Mouse (Mus musculus) limb, embryonic 14.5 days (tissue): Measurements from ENCODE around the gene Pcbd1. TPM values are rescaled to one million over a fixed set of nuclear protein-coding genes. Genes with fewer than 3 reads are reported as not detected.

ENCODE experiments used
- ATAC-seq: fragments of 200-750 bp; cut with Nextera tagmentation; 2 replicates; pipeline ENCODE4 v1.8.0; 2017; ENCODE audit warnings: low read depth, moderate number of reproducible peaks, moderate TSS enrichment; ENCODE audit not compliant: low FRiP score
- DNase-seq: peaks from one replicate; pipeline ENCODE4 v3.0.0-alpha.2; 2015; ENCODE audit warnings: low spot score
- H3K27ac ChIP-seq: fragments of 300-500 bp; sonication (generic); replicated peaks from 2 replicates; pipeline ENCODE4 v1.5.1; 2014; ENCODE audit warnings: low read depth, mild to moderate bottlenecking, low read length, moderate library complexity, mixed read lengths
- H3K27me3 ChIP-seq: fragments of 300-500 bp; sonication (generic); 2 replicates; pipeline ENCODE4 v1.6.1; 2014; ENCODE audit warnings: low read length, mixed read lengths; ENCODE audit not compliant: control insufficient read depth, insufficient read depth
- H3K36me3 ChIP-seq: fragments of 300-500 bp; sonication (generic); 2 replicates; pipeline ENCODE4 v1.6.1; 2014; ENCODE audit warnings: mild to moderate bottlenecking, low read length, moderate library complexity, mixed read lengths; ENCODE audit not compliant: control insufficient read depth, insufficient read depth
- H3K4me1 ChIP-seq: fragments of 300-500 bp; sonication (generic); 2 replicates; pipeline ENCODE4 v1.6.1; 2014; ENCODE audit warnings: antibody characterized with exemption, low read length, mixed read lengths; ENCODE audit not compliant: control insufficient read depth, insufficient read depth
- H3K4me2 ChIP-seq: fragments of 300-500 bp; sonication (generic); replicated peaks from 2 replicates; pipeline ENCODE4 v1.6.1; 2014; ENCODE audit warnings: low read depth, mild to moderate bottlenecking, low read length, moderate library complexity; ENCODE audit not compliant: severe bottlenecking
- H3K4me3 ChIP-seq: fragments of 300-500 bp; sonication (generic); replicated peaks from 2 replicates; pipeline ENCODE4 v1.5.1; 2014; ENCODE audit warnings: low read length
- H3K9ac ChIP-seq: fragments of 300-500 bp; sonication (generic); 2 replicates; pipeline ENCODE4 v1.6.1; 2014; ENCODE audit warnings: mild to moderate bottlenecking, low read depth, low read length, moderate library complexity; ENCODE audit not compliant: severe bottlenecking
- H3K9me3 ChIP-seq: fragments of 300-500 bp; sonication (generic); 2 replicates; pipeline ENCODE4 v1.6.1; 2016; ENCODE audit warnings: low read length; ENCODE audit not compliant: control insufficient read depth
- POLR2A ChIP-seq: fragments of 200-500 bp; IDR thresholded peaks from 2 replicates; pipeline ENCODE4 v1.8.0; 2012; ENCODE audit warnings: inconsistent platforms, mild to moderate bottlenecking, moderate library complexity, borderline replicate concordance; ENCODE audit not compliant: insufficient read depth, insufficient read length; ENCODE audit errors: extremely low read depth
- WGBS: fragments of 180-500 bp; shearing (Covaris S2); extraction: QIAGEN DNeasy Blood & Tissue Kit; methylation state at CpG from one replicate; pipeline ENCODE4 v1.1.7; 2014; 5-methylcytosine and 5-hydroxymethylcytosine counted together
- polyA plus RNA-seq, 2 experiments: library from polyadenylated mRNA; depleted of rRNA in 1 of 2; stranded (reverse) in 1 of 2; unstranded in 1 of 2; fragments of >200 nt; fragmentation: Nextera tagmentation in 1 of 2; extraction: Ambion mirVana in 1 of 2; gene quantifications; 2 replicates each; pipeline versions ENCODE4 v1.2.1 to v1.2.3; 2012 to 2014

The Pcbd1 gene
- polyA plus RNA-seq, 2 experiments, result 9.3 to 15.2 TPM

- no peak for ATAC-seq
- no peaks in the 10 kb centered on the region for H3K27me3 ChIP-seq
Observed at GRCm38 (mm10) chr10:61124462-61124861, 35.3 kb downstream of the Pcbd1 start.

GRCm38 (mm10) chr10:61128701-61129365, 39.7 kb downstream of the Pcbd1 start:
- Histone ChIP-seq H3K9ac (no peak overlapping the region), H3K9me3 (no peaks in the 10 kb centered on the region), H3K27me3 (no peaks in the 10 kb centered on the region), H3K4me3 (no peak overlapping the region), H3K4me2 (no peak overlapping the region), H3K4me1 (no peaks in the 10 kb centered on the region), H3K36me3 (peaks cover 11% of the 10 kb centered on the region; the same call in 1 of the 2 replicates), H3K27ac (no peak overlapping the region)
- 83% methylated on average over 1 of the region's 1 CpGs for WGBS
- no peak for DNase-seq
- TF ChIP-seq POLR2A, result no peak
- no peak for ATAC-seq

More at GRCm38 (mm10) chr10:61124462-61124861, 35.3 kb downstream of the Pcbd1 start:
- no peaks in the 10 kb centered on the region for H3K4me1 ChIP-seq
- TF ChIP-seq POLR2A, result no peak
- no peak overlapping the region for H3K9ac ChIP-seq
- no peaks in the 10 kb centered on the region for H3K9me3 ChIP-seq
- DNase-seq, result no peak
- H3K4me2 ChIP-seq, result no peak overlapping the region
- H3K27ac ChIP-seq, result no peak overlapping the region
- no peak overlapping the region for H3K4me3 ChIP-seq
- 94% methylated on average over 2 of the region's 2 CpGs for whole genome bisulfite sequencing
- H3K36me3 ChIP-seq, result peaks cover 20% of the 10 kb centered on the region

GRCm38 (mm10) chr10:61130959-61131358, 41.8 kb downstream of the Pcbd1 start:
- Histone ChIP-seq H3K4me3 (no peak overlapping the region), H3K27me3 (no peaks in the 10 kb centered on the region), H3K4me2 (no peak overlapping the region), H3K4me1 (no peaks in the 10 kb centered on the region), H3K27ac (no peak overlapping the region), H3K9me3 (no peaks in the 10 kb centered on the region), H3K36me3 (peaks cover 15% of the 10 kb centered on the region; the same call in 1 of the 2 replicates), H3K9ac (no peak overlapping the region)
- DNase-seq (no peak), ATAC-seq (no peak)
- no peak for TF ChIP-seq POLR2A
- 54% methylated on average over 3 of the region's 3 CpGs for WGBS

- H3K4me2 ChIP-seq, result no peak overlapping the region
- no peaks in the 10 kb centered on the region for H3K27me3 ChIP-seq
- H3K4me1 ChIP-seq, result no peaks in the 10 kb centered on the region
- ATAC-seq (no peak), DNase-seq (no peak)
- H3K36me3 ChIP-seq, result peaks cover 14% of the 10 kb centered on the region
- no peak for TF ChIP-seq POLR2A
- WGBS, result 87% methylated on average over 4 of the region's 4 CpGs
- H3K9me3 ChIP-seq, result no peaks in the 10 kb centered on the region
- no peak overlapping the region for H3K9ac ChIP-seq
- H3K4me3 ChIP-seq, result no peak overlapping the region
- H3K27ac ChIP-seq, result no peak overlapping the region
Observed at GRCm38 (mm10) chr10:61134041-61134440, 44.9 kb downstream of the Pcbd1 start.

- Histone ChIP-seq H3K27ac (no peak overlapping the region), H3K9me3 (no peaks in the 10 kb centered on the region), H3K4me2 (no peak overlapping the region), H3K4me1 (no peaks in the 10 kb centered on the region), H3K9ac (no peak overlapping the region), H3K27me3 (no peaks in the 10 kb centered on the region), H3K4me3 (no peak overlapping the region), H3K36me3 (peaks cover 18% of the 10 kb centered on the region)
- ATAC-seq (no peak), DNase-seq (no peak)
- 45% methylated on average over 3 of the region's 3 CpGs for WGBS
- TF ChIP-seq POLR2A, result no peak
Observed at GRCm38 (mm10) chr10:61135226-61135839, 46.2 kb downstream of the Pcbd1 start.

GRCm38 (mm10) chr10:61137567-61137966, 48.4 kb downstream of the Pcbd1 start:
- TF ChIP-seq POLR2A, result no peak
- Histone ChIP-seq H3K4me2 (no peak overlapping the region), H3K9ac (no peak overlapping the region), H3K4me3 (no peak overlapping the region), H3K9me3 (no peaks in the 10 kb centered on the region), H3K27ac (no peak overlapping the region), H3K36me3 (peaks cover 17% of the 10 kb centered on the region; the same call in 1 of the 2 replicates), H3K4me1 (no peaks in the 10 kb centered on the region), H3K27me3 (no peaks in the 10 kb centered on the region)
- no peak for ATAC-seq
- DNase-seq, result no peak
- 83% methylated on average over 1 of the region's 1 CpGs for WGBS
